Mouse (Mus musculus) olfactory bulb, adult 2 months (tissue): ENCODE measurements around the gene Map4k4.

ENCODE experiments used
- CTCF ChIP-seq: fragments of 200-500 bp; IDR thresholded peaks from 2 replicates; pipeline ENCODE4 v1.5.1; 2012; ENCODE audit warnings: low read depth, mild to moderate bottlenecking, low read length, moderate library complexity; ENCODE audit not compliant: insufficient read depth
- POLR2A ChIP-seq: fragments of 200-500 bp; IDR thresholded peaks from 2 replicates; pipeline ENCODE4 v1.6.1; 2012; ENCODE audit warnings: mild to moderate bottlenecking, low read depth, low read length, moderate library complexity; ENCODE audit not compliant: insufficient read depth

DNA sequence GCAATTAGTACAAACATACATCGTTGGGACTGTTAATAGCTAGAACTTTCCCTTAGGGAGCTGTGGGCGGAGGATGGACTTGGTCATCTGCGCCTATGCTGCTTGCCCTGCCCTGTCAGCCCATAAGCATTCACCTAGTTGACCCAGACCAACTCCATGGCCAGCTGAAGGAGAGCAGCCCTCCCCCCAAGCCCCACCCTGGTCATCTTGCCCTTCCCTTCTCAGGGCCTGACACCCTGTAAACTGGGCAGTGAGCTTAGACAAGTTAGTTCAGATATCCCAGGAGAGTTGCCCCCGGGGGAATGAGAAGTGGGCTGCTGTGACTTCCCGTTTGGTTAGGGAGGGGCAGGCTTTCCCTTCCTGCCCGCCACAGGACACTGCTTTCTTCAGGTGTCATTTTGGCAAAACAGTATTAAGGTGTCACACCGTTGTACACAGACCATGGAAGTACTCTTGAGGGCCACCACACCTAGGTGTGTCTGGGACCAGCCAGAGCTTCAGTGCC lies 126.5 kb downstream of the Map4k4 start:
- no peak for TF ChIP-seq POLR2A
- no peak for TF ChIP-seq CTCF
